Mouse (Mus musculus): ENCODE measurements around the gene Dr1.

DNA sequence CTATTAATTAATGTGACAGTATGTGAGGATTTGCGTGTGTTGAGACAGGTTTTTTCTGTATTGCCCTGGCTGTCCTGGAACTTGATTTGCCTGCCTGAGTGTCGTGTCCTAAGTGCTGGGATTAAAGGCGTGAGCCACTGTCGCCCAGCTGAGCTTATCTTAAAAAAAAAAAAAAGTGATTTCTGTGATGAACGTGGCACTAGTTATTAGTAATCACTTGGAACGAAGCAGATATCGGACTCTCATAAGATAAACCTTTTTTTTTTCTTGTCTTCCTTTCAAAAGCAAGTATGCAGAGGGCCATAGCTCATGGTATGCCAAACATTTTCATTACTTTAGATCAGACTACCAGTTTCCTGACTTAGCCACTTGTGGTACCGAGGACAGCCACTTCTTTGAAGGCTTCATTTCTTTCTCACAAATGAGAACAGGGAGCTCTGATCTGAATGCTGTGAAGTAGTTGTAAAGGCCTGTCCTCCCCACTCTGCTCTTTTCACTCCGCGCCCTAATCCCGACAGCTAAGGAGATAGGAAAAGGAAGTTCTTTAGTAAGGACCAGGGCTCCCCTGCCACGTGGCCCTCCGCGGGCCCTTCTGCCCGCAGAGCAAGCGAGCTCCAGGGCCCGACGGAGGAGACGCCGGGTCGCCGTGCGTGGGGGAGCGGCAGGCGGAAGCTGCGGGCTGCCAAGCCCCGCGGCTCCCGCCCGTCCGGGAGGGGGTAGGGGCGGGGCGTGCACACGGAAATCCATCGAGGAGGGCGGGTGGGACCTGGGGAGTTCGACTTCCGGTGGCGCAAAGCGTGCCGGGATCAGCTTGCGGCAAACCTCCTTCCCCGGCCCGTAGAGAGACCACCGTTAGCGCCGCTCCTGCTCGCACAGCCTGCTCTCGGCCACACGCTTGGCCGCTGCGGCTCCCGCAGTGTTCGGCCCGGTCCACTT lies at the start of gene Dr1:
- TF ChIP-seq POLR2A (IDR thresholded peaks at IDR 0.05; ENCODE audit: borderline replicate concordance, insufficient read depth, low read length) (peak; percentile 90), CTCF (IDR thresholded peaks at IDR 0.05; ENCODE audit: borderline replicate concordance, insufficient read depth, low read depth, low read length) (no peak)
